Mouse (Mus musculus) embryonic fibroblast, embryonic 13.5 days (primary cell): ENCODE results near the gene Dnajc3. TPM values are rescaled to one million over a fixed set of nuclear protein-coding genes. Genes with fewer than 3 reads are reported as not detected.

Experiments used
- H3K27ac ChIP-seq: 2 replicates; pipeline ENCODE4 v1.5.1; 2012; ENCODE audit warnings: low read length, control low read depth, inconsistent platforms; ENCODE audit not compliant: insufficient read depth
- H3K4me1 ChIP-seq: 2 replicates; pipeline ENCODE4 v1.6.1; 2011; ENCODE audit warnings: low read length; ENCODE audit not compliant: control insufficient read depth, insufficient read depth
- H3K4me3 ChIP-seq: 2 replicates; pipeline ENCODE4 v1.5.1; 2011; ENCODE audit warnings: mild to moderate bottlenecking, control low read depth, low read length; ENCODE audit not compliant: insufficient read depth
- CTCF ChIP-seq: IDR thresholded peaks from 2 replicates; pipeline ENCODE4 v1.5.1; 2011; ENCODE audit warnings: mild to moderate bottlenecking, control low read depth, low read length, moderate library complexity, borderline replicate concordance; ENCODE audit not compliant: insufficient read depth
- POLR2A ChIP-seq: IDR thresholded peaks from 2 replicates; pipeline ENCODE4 v1.6.1; 2011; ENCODE audit warnings: low read depth, mild to moderate bottlenecking, control low read depth, low read length, moderate library complexity
- polyA plus RNA-seq: library from polyadenylated mRNA; stranded (reverse); fragments of >200 nt; gene quantifications from 2 replicates; pipeline ENCODE4 v1.2.4, GENCODE M21; 2011; ENCODE audit warnings: low read depth; ENCODE audit not compliant: missing spikeins, insufficient read length

Gene Dnajc3
- polyA plus RNA-seq, 1 experiment = 54.3 TPM

DNA sequence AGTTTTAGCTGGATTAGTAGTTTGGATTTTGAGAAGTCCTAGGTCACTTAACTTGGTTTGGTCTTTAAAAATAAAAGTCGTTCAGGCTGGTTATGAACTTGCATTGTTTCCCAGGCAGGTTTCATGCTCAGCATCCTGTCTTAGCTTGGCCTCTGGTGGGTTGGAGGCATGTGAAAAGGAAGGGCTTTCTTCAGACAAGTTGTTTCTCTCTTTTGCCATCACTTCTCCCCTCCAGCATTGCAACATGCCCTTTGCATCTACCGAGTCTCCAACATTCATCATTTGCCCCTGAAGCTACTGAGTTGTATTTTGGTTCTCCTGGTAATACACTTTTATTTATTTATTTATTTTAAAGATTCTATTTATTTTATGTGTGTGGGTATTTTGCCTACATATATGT lies 6.9 kb downstream of the Dnajc3 start:
- H3K4me1 ChIP-seq = peaks cover 13% of the 10 kb centered on the region
- TF ChIP-seq POLR2A (no peak), CTCF (no peak)
- no peak overlapping the region for H3K4me3 ChIP-seq

GRCm38 (mm10) chr14:118948841-118949240 lies 11.1 kb downstream of the Dnajc3 start:
- Histone ChIP-seq H3K4me3 (no peak overlapping the region), H3K27ac (no peak overlapping the region), H3K4me1 (peaks cover 3% of the 10 kb centered on the region; the same call in 1 of the 2 replicates)
- TF ChIP-seq CTCF (no peak), POLR2A (no peak)

More for the DNA sequence above, 6.9 kb downstream of the Dnajc3 start:
- no peak overlapping the region for H3K27ac ChIP-seq

- Histone ChIP-seq H3K4me3 (no peak overlapping the region), H3K4me1 (peaks cover 3% of the 10 kb centered on the region; the same call in 1 of the 2 replicates), H3K27ac (no peak overlapping the region)
- TF ChIP-seq POLR2A (no peak), CTCF (no peak)
Measured at GRCm38 (mm10) chr14:118951912-118952583, 14.3 kb downstream of the Dnajc3 start.

DNA sequence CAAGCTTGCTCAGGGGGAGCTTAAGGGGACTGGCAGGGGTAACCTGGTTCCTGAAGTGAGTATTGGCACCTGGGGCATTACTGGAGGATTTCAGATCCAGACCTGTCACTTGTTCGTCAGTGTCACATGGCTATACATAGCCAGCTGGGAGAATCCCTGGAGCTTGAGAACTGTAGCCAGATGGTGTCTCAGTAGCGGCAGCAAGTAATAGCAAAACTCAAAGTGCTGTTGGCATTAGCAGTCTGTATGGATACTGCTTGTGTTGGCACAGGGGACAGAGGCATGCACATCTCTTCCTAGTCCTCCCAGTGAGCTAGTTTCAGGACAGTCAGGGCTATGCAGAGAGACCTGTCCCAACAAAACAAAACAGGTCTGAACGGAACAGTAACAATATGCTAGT lies 20.2 kb downstream of the Dnajc3 start:
- no peaks in the 10 kb centered on the region for H3K4me1 ChIP-seq
- H3K27ac ChIP-seq = no peak overlapping the region
- no peak for TF ChIP-seq POLR2A
- no peak for TF ChIP-seq CTCF
- H3K4me3 ChIP-seq = no peak overlapping the region

DNA sequence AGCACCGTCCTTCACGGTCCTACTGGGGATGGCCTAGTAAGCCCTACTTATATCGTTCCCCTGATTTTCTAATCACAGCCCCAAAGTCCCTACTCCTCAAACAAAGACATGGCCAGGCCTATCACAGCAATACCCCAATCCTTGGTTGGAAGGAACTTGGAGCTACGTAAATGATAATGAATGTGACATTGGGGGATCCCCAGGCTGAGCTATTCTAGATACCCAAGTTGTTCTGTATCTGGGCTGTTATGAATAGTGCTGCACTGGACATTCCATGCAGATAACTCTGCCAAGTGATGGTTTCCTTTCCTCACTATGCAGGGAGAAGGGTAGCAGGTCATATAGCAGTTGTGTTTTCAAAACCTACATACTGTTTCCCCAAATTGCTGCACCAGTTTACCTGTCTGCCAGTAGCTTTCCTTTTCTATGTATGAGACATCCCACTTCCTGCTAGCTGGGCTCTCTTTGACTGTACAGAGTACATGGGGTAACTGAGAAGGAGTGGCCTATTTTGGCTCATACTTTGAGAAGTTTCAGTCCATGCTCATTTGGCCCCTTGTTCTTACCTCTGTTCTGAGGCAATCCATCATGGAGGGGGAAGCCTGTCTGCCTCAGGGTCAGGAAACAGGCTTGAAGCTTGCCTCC lies 27.7 kb downstream of the Dnajc3 start:
- H3K4me3 ChIP-seq = no peak overlapping the region
- no peak for TF ChIP-seq CTCF
- H3K4me1 ChIP-seq = no peaks in the 10 kb centered on the region
- H3K27ac ChIP-seq = no peak overlapping the region

GRCm38 (mm10) chr14:118967646-118968045 lies 29.9 kb downstream of the Dnajc3 start:
- TF ChIP-seq POLR2A (no peak), CTCF (no peak)
- H3K4me1 ChIP-seq = no peaks in the 10 kb centered on the region
- H3K27ac ChIP-seq = no peak overlapping the region
- H3K4me3 ChIP-seq = no peak overlapping the region

- Histone ChIP-seq H3K4me1 (no peaks in the 10 kb centered on the region), H3K4me3 (no peak overlapping the region), H3K27ac (no peak overlapping the region)
- TF ChIP-seq POLR2A (no peak), CTCF (no peak)
Measured at GRCm38 (mm10) chr14:118972268-118972667, 34.5 kb downstream of the Dnajc3 start.

GRCm38 (mm10) chr14:118977136-118977816 lies 39.5 kb downstream of the Dnajc3 start:
- Histone ChIP-seq H3K4me3 (no peak overlapping the region), H3K4me1 (no peaks in the 10 kb centered on the region), H3K27ac (no peak overlapping the region)
- TF ChIP-seq POLR2A (no peak), CTCF (no peak)

DNA sequence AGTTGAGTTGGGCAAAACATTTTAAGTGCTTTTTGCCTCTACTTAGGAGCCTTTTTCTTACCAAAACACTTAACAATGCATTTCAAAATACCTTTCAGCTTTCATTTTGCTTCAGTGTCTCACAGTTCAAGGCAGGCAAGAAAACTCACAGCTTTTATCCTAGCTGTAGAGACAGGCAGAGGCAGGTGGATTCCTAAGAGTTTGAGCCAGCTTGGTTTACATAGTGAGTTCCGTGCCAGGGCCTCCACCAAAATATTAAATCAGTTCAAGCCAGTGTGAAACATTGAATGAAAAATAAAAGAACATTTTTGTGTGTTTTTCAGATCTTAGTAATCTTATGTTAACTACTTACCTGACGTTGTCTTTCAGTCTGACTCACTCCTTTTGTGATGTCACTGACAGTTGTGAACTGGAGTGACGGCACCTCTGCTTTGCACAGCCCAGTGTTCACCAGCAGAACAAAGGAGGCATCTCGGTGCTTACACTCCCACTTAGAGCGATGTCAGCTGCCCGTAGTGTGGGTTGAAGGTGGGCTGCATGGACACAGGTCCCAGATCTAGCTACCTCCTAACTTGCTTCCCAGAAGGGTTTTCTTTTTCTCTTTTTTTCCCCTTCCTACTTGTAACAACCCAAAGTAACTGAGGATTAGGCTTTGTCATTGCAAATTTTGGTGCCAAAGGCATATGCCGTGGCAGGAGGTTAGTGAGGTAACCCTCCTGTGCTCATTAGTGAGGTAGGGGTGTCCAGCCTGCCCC lies 42.0 kb downstream of the Dnajc3 start:
- Histone ChIP-seq H3K4me3 (no peak overlapping the region), H3K4me1 (no peaks in the 10 kb centered on the region), H3K27ac (no peak overlapping the region)
- no peak for TF ChIP-seq POLR2A
- TF ChIP-seq CTCF = no peak
